Mouse (Mus musculus) liver, adult 2 months (tissue): ENCODE results near the gene Mga. TPM values are rescaled to one million over a fixed set of nuclear protein-coding genes. Genes with fewer than 3 reads are reported as not detected.
A peak's percentile ranks its signal among the peaks of the same experiment; 100 is the strongest.

Source experiments
- DNase-seq: peaks from one replicate; pipeline ENCODE4 v3.0.0-alpha.2; 2011; ENCODE audit warnings: low read depth, low spot score; ENCODE audit errors: extremely low read depth
- H3K27ac ChIP-seq: fragments of 200-500 bp; replicated peaks from 2 replicates; pipeline ENCODE4 v1.5.1; 2012; ENCODE audit warnings: low read depth, mild to moderate bottlenecking, control low read depth, inconsistent platforms, low read length; ENCODE audit not compliant: insufficient read depth
- H3K27me3 ChIP-seq: fragments of 200-500 bp; 2 replicates; pipeline ENCODE4 v1.6.1; 2012; ENCODE audit warnings: mild to moderate bottlenecking, moderate library complexity, low read length, inconsistent platforms; ENCODE audit not compliant: control insufficient read depth, insufficient read depth
- H3K36me3 ChIP-seq: fragments of 200-500 bp; 2 replicates; pipeline ENCODE4 v1.6.1; 2012; ENCODE audit warnings: low read length, inconsistent platforms; ENCODE audit not compliant: control insufficient read depth, insufficient read depth
- H3K4me1 ChIP-seq: fragments of 200-500 bp; 2 replicates; pipeline ENCODE4 v1.6.1; 2011; ENCODE audit warnings: low read length; ENCODE audit not compliant: control insufficient read depth, insufficient read depth
- H3K4me3 ChIP-seq: fragments of 200-500 bp; 2 replicates; pipeline ENCODE4 v1.5.1; 2011; ENCODE audit warnings: low read depth, mild to moderate bottlenecking, control low read depth, low read length, moderate library complexity; ENCODE audit not compliant: insufficient read depth
- H3K79me2 ChIP-seq: fragments of 200-500 bp; 2 replicates; pipeline ENCODE4 v1.6.1; 2012; ENCODE audit warnings: inconsistent platforms, mild to moderate bottlenecking, low read length, moderate library complexity; ENCODE audit not compliant: control insufficient read depth, insufficient read depth
- H3K9ac ChIP-seq: fragments of 200-500 bp; 2 replicates; pipeline ENCODE4 v1.6.1; 2012; ENCODE audit warnings: low read depth, mild to moderate bottlenecking, control low read depth, inconsistent platforms, low read length
- CTCF ChIP-seq: fragments of 200-500 bp; IDR thresholded peaks from 2 replicates; pipeline ENCODE4 v1.5.1; 2011; ENCODE audit warnings: low read depth, low read length, control low read depth
- POLR2A ChIP-seq: fragments of 200-500 bp; IDR thresholded peaks from 2 replicates; pipeline ENCODE4 v1.6.1; 2011; ENCODE audit warnings: low read length, control low read depth; ENCODE audit not compliant: insufficient read depth; ENCODE audit errors: extremely low read depth
- WGBS: fragments of 180-500 bp; shearing (Covaris S2); methylation state at CpG from one replicate; pipeline ENCODE4 v1.1.7; 2018; 5-methylcytosine and 5-hydroxymethylcytosine counted together
- polyA plus RNA-seq: library from polyadenylated mRNA; depleted of rRNA; stranded (reverse); fragments of >200 nt; gene quantifications from 2 replicates; pipeline ENCODE4 v1.2.3, GENCODE M21; 2012
- total RNA-seq: library from RNA; depleted of rRNA; stranded (reverse); fragments of >200 nt; gene quantifications from 2 replicates; pipeline ENCODE4 v1.2.3, GENCODE M21; 2014

Mga gene
- total and polyA plus RNA-seq, 2 experiments = 7.0 to 22.0 TPM

DNA sequence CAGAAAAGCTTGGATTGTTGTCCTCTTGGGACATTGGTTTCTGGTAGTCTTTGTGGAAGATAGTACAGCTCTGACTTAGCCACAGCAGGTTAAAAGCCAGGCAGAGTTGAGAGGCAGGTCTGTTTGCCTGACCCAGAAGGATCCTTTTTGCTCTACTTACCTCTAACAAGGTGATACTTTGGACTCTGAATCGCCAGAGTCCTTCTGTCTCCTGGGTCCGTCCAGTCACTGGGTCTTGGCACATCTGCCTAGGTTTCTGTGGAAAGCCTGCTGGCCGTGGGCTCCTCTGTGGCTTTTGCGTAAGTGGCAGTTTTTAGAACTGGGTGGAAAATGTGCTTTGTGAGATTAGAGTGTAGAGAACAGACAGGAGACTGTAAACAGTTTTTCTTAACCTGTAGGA, 91.9 kb downstream of the Mga start:
- TF ChIP-seq POLR2A (no peak), CTCF (no peak)

GRCm38 (mm10) chr2:119990881-119991280, 93.9 kb downstream of the Mga start:
- Histone ChIP-seq H3K79me2 (no peaks in the 10 kb centered on the region), H3K27me3 (no peaks in the 10 kb centered on the region), H3K9ac (no peak overlapping the region), H3K4me1 (peaks cover 6% of the 10 kb centered on the region; the same call in 1 of the 2 replicates), H3K4me3 (no peak overlapping the region), H3K27ac (no peak overlapping the region), H3K36me3 (no peaks in the 10 kb centered on the region)
- TF ChIP-seq CTCF (no peak), POLR2A (no peak)
- DNase-seq = no peak
- WGBS = 75% methylated on average over 6 of the region's 6 CpGs

More for the DNA sequence above, 91.9 kb downstream of the Mga start:
- no peaks in the 10 kb centered on the region for H3K36me3 ChIP-seq
- H3K4me1 ChIP-seq = peaks cover 6% of the 10 kb centered on the region; the same call in 1 of the 2 replicates
- H3K9ac ChIP-seq = no peak overlapping the region
- no peaks in the 10 kb centered on the region for H3K79me2 ChIP-seq
- no peak overlapping the region for H3K27ac ChIP-seq
- no peak overlapping the region for H3K4me3 ChIP-seq
- WGBS = 32% methylated on average over 4 of the region's 4 CpGs
- DNase-seq = peak; percentile 66
- H3K27me3 ChIP-seq = no peaks in the 10 kb centered on the region

GRCm38 (mm10) chr2:119992349-119992748, 95.3 kb downstream of the Mga start:
- WGBS = 50% methylated on average over 2 of the region's 2 CpGs
- peaks cover 6% of the 10 kb centered on the region; the same call in 1 of the 2 replicates for H3K4me1 ChIP-seq
- H3K4me3 ChIP-seq = no peak overlapping the region
- no peaks in the 10 kb centered on the region for H3K79me2 ChIP-seq
- H3K27ac ChIP-seq = no peak overlapping the region
- DNase-seq = peak; percentile 49
- no peaks in the 10 kb centered on the region for H3K27me3 ChIP-seq
- no peaks in the 10 kb centered on the region for H3K36me3 ChIP-seq
- no peak for TF ChIP-seq CTCF
- no peak for TF ChIP-seq POLR2A
- H3K9ac ChIP-seq = no peak overlapping the region

- peaks cover 6% of the 10 kb centered on the region; the same call in 1 of the 2 replicates for H3K4me1 ChIP-seq
- TF ChIP-seq POLR2A (no peak), CTCF (no peak)
- DNase-seq = no peak
- H3K79me2 ChIP-seq = no peaks in the 10 kb centered on the region
- H3K27me3 ChIP-seq = no peaks in the 10 kb centered on the region
- H3K4me3 ChIP-seq = no peak overlapping the region
- no peak overlapping the region for H3K9ac ChIP-seq
- H3K27ac ChIP-seq = no peak overlapping the region
- no peaks in the 10 kb centered on the region for H3K36me3 ChIP-seq
- WGBS = 70% methylated on average over 2 of the region's 2 CpGs
Observed at GRCm38 (mm10) chr2:119993515-119993914, 96.5 kb downstream of the Mga start.

DNA sequence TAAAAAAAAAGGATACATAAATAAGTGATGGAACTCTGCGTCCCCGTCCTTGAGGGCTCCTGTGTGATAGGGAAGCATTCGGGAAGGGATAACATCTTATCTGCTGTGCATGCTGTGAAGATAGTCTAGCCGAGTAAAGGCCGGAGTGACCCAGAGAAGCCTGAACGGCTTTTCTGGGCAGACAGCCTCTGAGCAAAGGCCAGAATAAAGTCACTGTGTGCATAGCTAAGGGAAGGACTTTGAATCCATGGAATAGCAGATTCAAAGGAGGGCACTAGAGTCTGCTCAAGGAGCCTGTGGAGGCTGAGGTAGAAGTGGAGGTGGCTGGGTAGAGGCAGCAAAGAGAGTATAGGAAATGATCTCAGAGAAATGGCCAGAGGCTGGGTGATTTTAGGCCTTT, 97.8 kb downstream of the Mga start:
- Histone ChIP-seq H3K27me3 (no peaks in the 10 kb centered on the region), H3K79me2 (no peaks in the 10 kb centered on the region), H3K4me3 (no peak overlapping the region), H3K36me3 (no peaks in the 10 kb centered on the region), H3K4me1 (no peaks in the 10 kb centered on the region), H3K9ac (no peak overlapping the region), H3K27ac (no peak overlapping the region)
- TF ChIP-seq CTCF = no peak
- no peak for TF ChIP-seq POLR2A
- 45% methylated on average over 6 of the region's 6 CpGs for WGBS
- DNase-seq = peak; percentile 36

DNA sequence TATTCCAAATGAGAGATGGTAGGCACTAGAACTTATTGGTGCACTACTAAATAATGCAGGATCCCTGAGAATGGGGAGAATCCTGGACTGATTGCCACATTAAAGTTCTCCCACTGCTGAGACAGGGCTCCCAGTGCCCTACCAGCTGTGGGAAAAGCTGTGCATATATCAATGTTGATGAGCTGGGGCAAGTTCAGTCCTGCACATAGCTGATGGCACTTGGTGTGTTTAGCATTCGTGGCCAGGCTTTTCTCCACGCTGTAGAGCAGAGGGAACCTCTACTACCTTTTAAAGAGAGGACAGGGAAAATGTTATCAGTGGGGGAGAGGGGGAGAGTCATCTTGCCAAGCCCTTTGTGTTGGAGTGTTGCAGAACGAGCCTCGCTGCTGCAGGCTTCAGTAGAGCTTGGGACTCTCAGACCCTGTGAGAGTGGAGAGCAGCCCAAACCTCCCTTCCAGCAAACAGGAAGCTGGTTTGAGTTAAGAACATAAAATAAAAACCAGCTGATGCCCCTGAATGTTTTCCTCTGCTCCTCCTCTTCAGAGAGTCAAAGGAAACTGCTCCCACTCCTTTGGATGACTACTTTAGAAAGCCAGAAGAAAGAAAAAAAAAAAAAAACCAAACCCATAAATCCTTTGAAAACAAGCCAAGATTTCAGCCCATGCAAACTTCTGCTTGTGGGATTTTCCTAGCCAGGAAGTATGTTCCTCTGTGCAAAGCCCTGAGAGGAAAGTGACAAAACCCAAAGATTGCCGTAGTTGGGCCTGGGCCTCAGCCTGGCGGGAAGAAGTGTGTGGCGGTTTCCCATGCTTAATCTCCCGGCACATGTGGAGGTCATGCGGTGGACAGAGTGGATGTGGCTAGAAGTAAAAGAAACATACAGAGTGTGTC, 98.6 kb downstream of the Mga start:
- Histone ChIP-seq H3K4me3 (no peak overlapping the region), H3K9ac (no peak overlapping the region), H3K36me3 (no peaks in the 10 kb centered on the region), H3K27me3 (no peaks in the 10 kb centered on the region), H3K79me2 (no peaks in the 10 kb centered on the region), H3K4me1 (no peaks in the 10 kb centered on the region), H3K27ac (peak overlapping the region; percentile 10; the same call in 1 of the 2 replicates)
- no peak for TF ChIP-seq POLR2A
- TF ChIP-seq CTCF = no peak
- 65% methylated on average over 9 of the region's 9 CpGs for WGBS
- DNase-seq = peak; percentile 14
